8 mouse cellular contexts compared by ENCODE assay signal in the genomic region with DNA sequence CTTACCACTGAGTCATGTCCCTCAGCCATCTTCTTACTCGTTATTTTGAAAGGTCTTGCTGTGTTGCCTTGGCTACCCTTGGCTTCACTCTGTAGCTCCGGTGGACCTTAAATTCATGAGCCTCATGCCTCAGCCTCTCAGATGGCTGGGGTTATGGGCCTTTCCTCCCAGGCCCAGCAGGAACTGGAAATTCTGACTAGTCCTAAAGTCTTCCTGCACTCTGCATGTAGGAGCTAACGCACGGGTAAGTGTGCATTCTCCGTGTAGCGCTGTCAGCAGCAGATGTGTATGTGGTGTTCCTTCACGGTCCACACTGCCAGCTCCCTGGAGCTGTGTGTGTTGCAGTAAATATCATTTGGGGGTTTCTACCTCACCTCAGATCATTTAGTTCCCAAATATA. TPM values are rescaled to one million over a fixed set of nuclear protein-coding genes. Genes with fewer than 3 reads are reported as not detected.
A peak's percentile ranks its signal among the peaks of the same experiment; 100 is the strongest.
DNase-seq lines count a peak whose midpoint lies in the region; ATAC-seq and TF ChIP-seq lines count a peak whose summit lies in the region.

No protein-coding gene starts in this region.

- H3K9ac ChIP-seq in heart, embryonic 16.5 days (ENCODE audit: low read length), result no peak overlapping the region
- 0 out of 2 replicates have a peak overlapping the region, but pooled peaks have one; percentile 0 for H3K9ac ChIP-seq in MEL (ENCODE audit: control insufficient read depth, low read depth, low read length, poor library complexity, severe bottlenecking)
- H3K9ac ChIP-seq in hindbrain, embryonic 13.5 days, result peak overlapping the region; percentile 93; the same call in 1 of the 2 replicates
- 0 out of 2 replicates have a peak overlapping the region, but pooled peaks have one; percentile 77 for H3K9ac ChIP-seq in midbrain, embryonic 12.5 days (replicated peaks)

- DNase-seq in heart, postnatal 10 days, result no peak
- peak; percentile 27 for DNase-seq in MEL (ENCODE audit: low read depth, low spot score)
- DNase-seq in ovary, adult 18-20 months (ENCODE audit: low spot score), result no peak
- no peak for DNase-seq in frontal cortex, postnatal 14 days (ENCODE audit: low spot score in 2 of 2)
- DNase-seq in left cerebral cortex, adult 11 months (ENCODE audit: low spot score), result no peak

- H3K4me1 ChIP-seq in heart, embryonic 16.5 days (ENCODE audit: control insufficient read depth, insufficient read depth, low read length), result peaks cover 18% of the 10 kb centered on the region
- H3K4me1 ChIP-seq in MEL (ENCODE audit: control insufficient read depth in 1 of 2, insufficient read depth in 2 of 2, low read length in 2 of 2), result peaks cover 0 to 9% of the 10 kb centered on the region in 2 experiments; a peak in 3 of 4 replicates
- peaks cover 23% of the 10 kb centered on the region for H3K4me1 ChIP-seq in hindbrain, embryonic 13.5 days (replicated peaks)
- peaks cover 22% of the 10 kb centered on the region for H3K4me1 ChIP-seq in midbrain, embryonic 12.5 days

- peaks cover 7% of the 10 kb centered on the region; the same call in 1 of the 2 replicates for H3K36me3 ChIP-seq in heart, embryonic 16.5 days (ENCODE audit: control insufficient read depth, insufficient read depth)
- peaks cover 9 to 10% of the 10 kb centered on the region in 2 experiments; a peak in 3 of 4 replicates for H3K36me3 ChIP-seq in MEL (ENCODE audit: control insufficient read depth in 1 of 2, insufficient read depth in 2 of 2, low read length in 2 of 2)
- H3K36me3 ChIP-seq in hindbrain, embryonic 13.5 days, result peaks cover 28% of the 10 kb centered on the region
- peaks cover 33% of the 10 kb centered on the region for H3K36me3 ChIP-seq in midbrain, embryonic 12.5 days

- TF ChIP-seq EP300 in MEL (IDR thresholded peaks at IDR 0.05; ENCODE audit: low read depth in 1 of 2, low read length in 2 of 2), result no peak

- H3K27ac ChIP-seq in heart, embryonic 16.5 days (ENCODE audit: low read length), result no peak overlapping the region
- H3K27ac ChIP-seq in MEL (ENCODE audit: control insufficient read depth, low read depth, low read length), result no peak overlapping the region
- no peak overlapping the region for H3K27ac ChIP-seq in hindbrain, embryonic 13.5 days
- H3K27ac ChIP-seq in midbrain, embryonic 12.5 days (replicated peaks), result no peak overlapping the region

- no peaks in the 10 kb centered on the region for H3K27me3 ChIP-seq in heart, embryonic 16.5 days (ENCODE audit: control insufficient read depth, insufficient read depth, low read length)
- H3K27me3 ChIP-seq in MEL (ENCODE audit: control insufficient read depth in 1 of 2, insufficient read depth in 2 of 2, low read length in 2 of 2), result no peaks in the 10 kb centered on the region
- H3K27me3 ChIP-seq in hindbrain, embryonic 13.5 days, result no peaks in the 10 kb centered on the region
- H3K27me3 ChIP-seq in midbrain, embryonic 12.5 days, result no peaks in the 10 kb centered on the region

- TF ChIP-seq CTCF in MEL (IDR thresholded peaks at IDR 0.05 in 2 of 3, conservative IDR thresholded peaks at IDR 0.05 in 1 of 3; ENCODE audit: control insufficient read depth in 1 of 3, insufficient read depth in 1 of 3, low read depth in 2 of 3, low read length in 3 of 3, poor library complexity in 1 of 3, severe bottlenecking in 1 of 3), result no peak

- no peak overlapping the region for H3K4me3 ChIP-seq in heart, embryonic 16.5 days (ENCODE audit: low read length)
- peak overlapping the region in 1 of 2 experiments; percentile 100; a peak in 2 of 4 replicates for H3K4me3 ChIP-seq in MEL (ENCODE audit: control insufficient read depth in 1 of 2, insufficient read depth in 1 of 2, low read depth in 2 of 2, low read length in 2 of 2)
- H3K4me3 ChIP-seq in hindbrain, embryonic 13.5 days, result peak overlapping the region; percentile 78
- H3K4me3 ChIP-seq in midbrain, embryonic 12.5 days, result peak overlapping the region; percentile 69; the same call in 1 of the 2 replicates

- TF ChIP-seq POLR2A in MEL (IDR thresholded peaks at IDR 0.05; ENCODE audit: control insufficient read depth in 1 of 2, insufficient read depth in 1 of 2, low read depth in 1 of 2, low read length in 2 of 2, poor library complexity in 1 of 2), result no peak

- no peak for ATAC-seq in heart, embryonic 16.5 days (replicated peaks; ENCODE audit: extremely low read depth, insufficient read depth, low FRiP score)
- ATAC-seq in hindbrain, embryonic 13.5 days (ENCODE audit: low FRiP score), result no peak
- no peak for ATAC-seq in midbrain, embryonic 12.5 days (ENCODE audit: low FRiP score, low read depth)

- peaks cover 40% of the 10 kb centered on the region for H3K79me2 ChIP-seq in MEL (ENCODE audit: control insufficient read depth, insufficient read depth, low read length, poor library complexity)

- intact Hi-C loops in heart, postnatal 10 days (cut with DNase I), result no loop called here

- no peaks in the 10 kb centered on the region for H3K9me3 ChIP-seq in heart, embryonic 16.5 days (replicated peaks; ENCODE audit: control insufficient read depth, low read length)
- no peaks in the 10 kb centered on the region for H3K9me3 ChIP-seq in MEL (replicated peaks; ENCODE audit: insufficient read depth, low read length)
- no peaks in the 10 kb centered on the region for H3K9me3 ChIP-seq in hindbrain, embryonic 13.5 days
- no peaks in the 10 kb centered on the region for H3K9me3 ChIP-seq in midbrain, embryonic 12.5 days

- TF ChIP-seq RAD21 in MEL (IDR thresholded peaks at IDR 0.05; ENCODE audit: low read depth, low read length), result no peak

- H3K4me2 ChIP-seq in heart, embryonic 16.5 days (ENCODE audit: low read depth, low read length), result peak overlapping the region; percentile 77
- peak overlapping the region; percentile 76 for H3K4me2 ChIP-seq in hindbrain, embryonic 13.5 days
- H3K4me2 ChIP-seq in midbrain, embryonic 12.5 days (replicated peaks), result peak overlapping the region; percentile 79

- 73% methylated on average over 7 of the region's 7 CpGs for WGBS in heart, embryonic 16.5 days
- 82% methylated on average over 7 of the region's 7 CpGs for WGBS in hindbrain, embryonic 13.5 days
- 86% methylated on average over 7 of the region's 7 CpGs for WGBS in midbrain, embryonic 12.5 days

TF ChIP-seq in MEL, 35 proteins besides CTCF, POLR2A, EP300 and RAD21:
- TF ChIP-seq TBP (IDR thresholded peaks at IDR 0.05; ENCODE audit: low read depth, low read length) (no peak), POLR2AphosphoS5 (IDR thresholded peaks at IDR 0.05; ENCODE audit: borderline replicate concordance, low read depth, low read length) (no peak), RCOR1 (IDR thresholded peaks at IDR 0.05; ENCODE audit: low read depth, low read length) (no peak), NRF1 (IDR thresholded peaks at IDR 0.05; ENCODE audit: insufficient read depth, low read depth, low read length, poor library complexity, severe bottlenecking) (no peak), E2F4 (IDR thresholded peaks at IDR 0.05; ENCODE audit: borderline replicate concordance, low read depth, low read length) (no peak), SMC3 (IDR thresholded peaks at IDR 0.05; ENCODE audit: low read depth, low read length) (no peak), MYB (IDR thresholded peaks at IDR 0.05; ENCODE audit: low read depth, low read length) (no peak), CHD2 (IDR thresholded peaks at IDR 0.05; ENCODE audit: low read length) (no peak), KAT2A (conservative IDR thresholded peaks at IDR 0.05; ENCODE audit: low read depth, low read length) (no peak), CHD1 (IDR thresholded peaks at IDR 0.05; ENCODE audit: low read depth, low read length) (no peak), USF2 (IDR thresholded peaks at IDR 0.05; ENCODE audit: borderline replicate concordance in 1 of 2, insufficient read depth in 1 of 2, low read depth in 1 of 2, low read length in 2 of 2) (no peak)

RNA-seq across cellular contexts. Expression of a gene that starts 1.5 kb away (rescaled TPM):
- polyA plus RNA-seq in heart, embryonic 16.5 days (2015; fragmentation: Nextera tagmentation; extraction: Ambion mirVana), result 67.4 and 70.7 TPM in 2 replicates
- 10 to 100 TPM; 31.2 to 32.5 TPM for total RNA-seq in heart, postnatal 10 days (2021)
- total RNA-seq in MEL (2012; rRNA removed), result 27.6 and 30.0 TPM in 2 replicates
- polyA plus RNA-seq in MEL (2012; ENCODE audit: insufficient read depth in 1 of 2, insufficient read length in 2 of 2, low read depth in 1 of 2, low replicate concordance in 2 of 2, missing spikeins in 1 of 2), result 10 to 100 TPM in 1 of 2 experiments, not detected in 1; 79.1 TPM
- 196 and 203 TPM in 2 replicates for polyA plus RNA-seq in hindbrain, embryonic 13.5 days (2015; fragmentation: Nextera tagmentation; extraction: Ambion mirVana)
- polyA plus RNA-seq in midbrain, embryonic 12.5 days (2016; fragmentation: Nextera tagmentation; extraction: Ambion mirVana), result 290 and 294 TPM in 2 replicates

RNA-seq across cellular contexts. Expression of a gene that starts 8.1 kb away (rescaled TPM):
- polyA plus RNA-seq in heart, embryonic 16.5 days (2015; fragmentation: Nextera tagmentation; extraction: Ambion mirVana), result 34.1 and 41.3 TPM in 2 replicates
- total RNA-seq in heart, postnatal 10 days (2021), result 10 to 100 TPM; 24.2 to 25.0 TPM
- total RNA-seq in MEL (2012; rRNA removed), result 29.0 and 33.1 TPM in 2 replicates
- polyA plus RNA-seq in MEL (2012; ENCODE audit: insufficient read depth in 1 of 2, insufficient read length in 2 of 2, low read depth in 1 of 2, low replicate concordance in 2 of 2, missing spikeins in 1 of 2), result 100 to 1,000 TPM in 1 of 2 experiments, 10 to 100 TPM in 1; 49.7 to 823 TPM
- polyA plus RNA-seq in hindbrain, embryonic 13.5 days (2015; fragmentation: Nextera tagmentation; extraction: Ambion mirVana), result 36.9 and 38.2 TPM in 2 replicates
- polyA plus RNA-seq in midbrain, embryonic 12.5 days (2016; fragmentation: Nextera tagmentation; extraction: Ambion mirVana), result 35.5 and 40.6 TPM in 2 replicates

RNA-seq across cellular contexts. Expression of a gene that starts 59.3 kb away (rescaled TPM):
- polyA plus RNA-seq in heart, embryonic 16.5 days (2015; fragmentation: Nextera tagmentation; extraction: Ambion mirVana), result 4.3 and 5.0 TPM in 2 replicates
- total RNA-seq in heart, postnatal 10 days (2021), result 1 to 10 TPM; 3.4 to 3.6 TPM
- total RNA-seq in MEL (2012; rRNA removed), result 0.15 and 0.23 TPM in 2 replicates
- polyA plus RNA-seq in MEL (2012; ENCODE audit: insufficient read depth in 1 of 2, insufficient read length in 2 of 2, low read depth in 1 of 2, low replicate concordance in 2 of 2, missing spikeins in 1 of 2), result under 1 TPM in 1 of 2 experiments, not detected in 1; 0.54 TPM
- 1.5 and 1.7 TPM in 2 replicates for polyA plus RNA-seq in hindbrain, embryonic 13.5 days (2015; fragmentation: Nextera tagmentation; extraction: Ambion mirVana)
- 3.1 and 3.6 TPM in 2 replicates for polyA plus RNA-seq in midbrain, embryonic 12.5 days (2016; fragmentation: Nextera tagmentation; extraction: Ambion mirVana)
